Mouse (Mus musculus) telencephalon, adult 2 months (tissue): ENCODE measurements around the gene Tbrg4.
"Not testable (repeated sequence)": the region's sequence is repeated elsewhere in the genome, so short reads cannot be mapped to it uniquely, and the experiment has no call there.

Experiments
- DNase-seq: peaks from one replicate; pipeline ENCODE4 v3.0.0-alpha.2; 2011; ENCODE audit warnings: low read depth, low spot score

Gene Tbrg4

GRCm38 (mm10) chr11:6625478-6626387 lies at the start of gene Tbrg4:
Tbrg4 (minus strand) TSS chr11:6626067.
- peak; percentile 94 for DNase-seq

GRCm38 (mm10) chr11:6675402-6675801 lies 49.5 kb upstream of the Tbrg4 start:
- DNase-seq = no peak

GRCm38 (mm10) chr11:6674701-6675100 lies 48.8 kb upstream of the Tbrg4 start:
- no peak for DNase-seq

- DNase-seq = no peak
Observed at GRCm38 (mm10) chr11:6670826-6671225, 45.0 kb upstream of the Tbrg4 start.

- no peak for DNase-seq
Observed at GRCm38 (mm10) chr11:6670044-6670443, 44.2 kb upstream of the Tbrg4 start.

GRCm38 (mm10) chr11:6669041-6669440 lies 43.2 kb upstream of the Tbrg4 start:
- DNase-seq = no peak

- DNase-seq = no peak
Observed at GRCm38 (mm10) chr11:6666634-6667033, 40.8 kb upstream of the Tbrg4 start.

- DNase-seq = no peak
Observed at GRCm38 (mm10) chr11:6661206-6661605, 35.3 kb upstream of the Tbrg4 start.

- DNase-seq = no peak
Observed at GRCm38 (mm10) chr11:6658271-6658670, 32.4 kb upstream of the Tbrg4 start, which contains the start of gene Ramp3. Ramp3 (plus strand) TSS chr11:6658521.

GRCm38 (mm10) chr11:6654903-6655302 lies 29.0 kb upstream of the Tbrg4 start:
- peak; percentile 85 for DNase-seq

GRCm38 (mm10) chr11:6652978-6653377 lies 27.1 kb upstream of the Tbrg4 start:
- DNase-seq = not testable (repeated sequence)

GRCm38 (mm10) chr11:6650519-6650918 lies 24.7 kb upstream of the Tbrg4 start:
- no peak for DNase-seq

GRCm38 (mm10) chr11:6647831-6648724 lies 22.2 kb upstream of the Tbrg4 start:
- DNase-seq = no peak

- DNase-seq = no peak
Observed at GRCm38 (mm10) chr11:6644566-6644965, 18.7 kb upstream of the Tbrg4 start.

- DNase-seq = no peak
Observed at GRCm38 (mm10) chr11:6639072-6639471, 13.2 kb upstream of the Tbrg4 start.

GRCm38 (mm10) chr11:6638537-6638936 lies 12.7 kb upstream of the Tbrg4 start, which contains the start of gene Wap:
Wap (minus strand) TSS chr11:6638637.
- DNase-seq = no peak

GRCm38 (mm10) chr11:6636150-6636549 lies 10.3 kb upstream of the Tbrg4 start:
- DNase-seq = no peak

- DNase-seq = no peak
Observed at GRCm38 (mm10) chr11:6629655-6630054, 3.8 kb upstream of the Tbrg4 start.

- DNase-seq = no peak
Observed at GRCm38 (mm10) chr11:6628568-6628967, 2.7 kb upstream of the Tbrg4 start.

- no peak for DNase-seq
Observed at GRCm38 (mm10) chr11:6627731-6628130, 1.9 kb upstream of the Tbrg4 start.

- no peak for DNase-seq
Observed at GRCm38 (mm10) chr11:6626388-6626772, 513 bp upstream of the Tbrg4 start.
